Mouse (Mus musculus): ENCODE results near the gene Abca17.

Gene Abca17

DNA sequence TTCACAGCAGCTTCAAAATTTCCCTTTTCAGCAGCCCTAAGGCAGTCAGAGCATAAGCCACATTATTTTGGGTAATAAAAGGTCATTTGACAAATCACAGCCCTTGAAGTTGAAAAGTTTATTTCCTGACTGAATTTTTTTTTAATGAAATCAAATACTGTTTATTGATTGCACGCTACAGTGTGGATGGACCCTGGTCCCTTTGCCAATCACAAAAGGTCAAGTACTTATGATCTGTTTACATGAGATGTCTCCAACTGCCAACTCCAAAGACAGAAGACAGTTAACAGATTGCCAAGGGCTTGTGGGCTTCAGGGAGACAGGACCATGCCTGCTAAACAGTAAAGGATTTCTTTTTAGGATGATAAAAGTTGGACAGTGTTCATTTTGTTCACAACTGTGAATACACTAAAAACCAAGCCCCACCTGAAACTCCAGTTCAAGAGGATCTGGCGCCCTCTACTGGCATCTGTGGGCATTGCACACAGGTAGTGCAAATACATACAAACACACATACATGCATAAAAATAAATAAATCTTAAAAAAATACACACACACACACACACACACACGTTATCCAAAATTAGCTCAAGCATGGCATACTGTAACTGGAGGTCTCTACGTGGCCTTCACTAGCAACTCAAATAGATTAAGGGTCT is 107.4 kb downstream of the Abca17 start:
- peak; percentile 37 for DNase-seq (ENCODE audit: low spot score)

DNA sequence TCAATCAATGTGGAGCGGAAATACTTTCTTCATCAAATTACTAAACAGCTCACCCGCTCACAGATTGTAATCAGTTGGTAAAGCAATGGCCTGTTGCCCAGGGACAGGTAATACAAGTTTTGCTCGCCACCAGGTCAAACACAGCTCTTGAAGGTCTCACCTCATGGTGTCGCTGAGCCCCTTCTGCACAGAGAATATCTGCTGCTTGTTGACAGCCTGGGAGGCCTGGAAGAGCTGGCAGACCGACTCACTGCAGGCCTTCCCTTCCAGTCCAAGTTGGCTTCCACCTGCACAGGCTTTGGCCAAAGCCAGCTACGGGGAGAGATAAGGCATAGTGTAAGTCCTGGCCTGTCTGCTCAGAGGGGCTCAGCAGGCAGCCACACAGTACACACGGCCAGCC is 113.9 kb downstream of the Abca17 start:
- DNase-seq (ENCODE audit: low spot score): no peak

DNA sequence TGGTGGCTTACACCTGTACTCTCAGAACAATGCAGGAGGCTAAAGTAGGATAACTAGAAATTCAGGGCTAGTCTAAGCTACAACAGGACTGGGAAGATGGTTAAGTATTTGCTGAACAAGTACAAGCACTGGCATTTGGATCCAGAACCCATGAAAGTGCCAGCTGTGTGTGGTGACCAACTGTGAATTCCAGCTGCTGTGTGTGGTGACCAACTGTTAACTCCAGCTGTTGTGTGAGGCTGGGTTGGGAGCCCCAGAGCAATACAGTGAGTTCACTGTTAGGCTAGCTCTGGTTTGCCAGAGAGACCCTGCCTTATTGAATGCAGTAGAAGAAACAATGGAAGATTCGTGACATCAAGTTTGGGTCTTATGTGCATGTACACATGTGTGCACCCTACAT is 114.4 kb downstream of the Abca17 start:
- no peak for DNase-seq (ENCODE audit: low spot score)

DNA sequence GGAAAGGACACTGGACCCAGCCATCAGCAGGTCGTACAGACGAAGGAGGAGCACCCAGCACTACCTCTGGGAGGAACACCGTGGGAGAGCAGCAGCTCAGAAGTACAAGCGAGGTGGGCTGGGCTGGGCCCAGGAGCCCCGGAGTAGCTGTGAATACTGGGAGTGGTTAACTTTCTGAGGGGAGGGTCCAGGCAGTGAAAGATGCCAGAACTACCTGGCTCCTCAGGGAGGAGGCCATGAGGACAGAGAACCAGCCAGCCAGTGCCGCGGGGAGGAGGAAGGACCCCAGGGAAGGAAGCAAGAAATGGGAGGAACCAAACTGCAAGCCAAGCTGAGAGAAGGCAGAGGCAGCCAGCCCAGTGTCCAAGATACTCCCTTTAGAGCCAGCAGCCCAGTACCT is 122.9 kb downstream of the Abca17 start:
- DNase-seq (ENCODE audit: low spot score): no peak

DNA sequence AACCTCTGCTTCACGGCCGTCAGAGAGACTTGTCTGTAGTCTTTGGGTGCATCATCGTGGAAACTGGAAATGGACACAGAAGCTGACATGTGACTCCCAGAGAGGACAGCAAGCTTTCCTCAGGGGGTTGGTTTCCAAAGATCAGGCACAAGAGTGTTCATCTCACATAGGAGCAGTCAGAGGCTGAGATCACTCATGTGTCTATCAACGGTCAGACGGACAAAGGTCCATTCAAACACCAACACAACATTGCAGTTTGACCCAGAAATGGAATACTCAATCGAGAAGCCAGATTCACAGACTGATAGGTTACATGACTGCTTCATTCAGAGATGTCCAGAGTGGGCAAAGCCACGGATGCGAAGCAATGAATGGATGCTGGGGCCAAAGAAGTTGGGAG is 124.1 kb downstream of the Abca17 start:
- DNase-seq (ENCODE audit: low spot score): no peak

DNA sequence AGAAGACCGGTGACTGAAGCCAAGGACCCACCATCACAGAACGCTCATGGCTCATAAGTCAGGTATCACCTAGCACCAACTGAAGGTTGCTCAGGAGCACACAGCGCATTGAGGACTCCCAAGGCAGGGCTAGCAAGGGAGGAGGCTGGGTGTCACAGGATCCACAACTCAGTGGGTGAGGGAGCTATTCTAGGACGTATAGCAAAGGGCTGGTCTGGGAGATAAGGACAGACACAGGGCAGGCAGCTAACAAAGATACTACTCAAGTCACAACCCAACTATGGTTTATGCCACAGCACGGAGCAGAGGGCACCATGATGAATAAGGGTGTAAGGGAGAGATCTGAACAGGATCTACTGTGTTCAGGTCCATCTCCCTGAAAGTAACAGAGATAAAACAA is 125.0 kb downstream of the Abca17 start:
- DNase-seq (ENCODE audit: low spot score): no peak

DNA sequence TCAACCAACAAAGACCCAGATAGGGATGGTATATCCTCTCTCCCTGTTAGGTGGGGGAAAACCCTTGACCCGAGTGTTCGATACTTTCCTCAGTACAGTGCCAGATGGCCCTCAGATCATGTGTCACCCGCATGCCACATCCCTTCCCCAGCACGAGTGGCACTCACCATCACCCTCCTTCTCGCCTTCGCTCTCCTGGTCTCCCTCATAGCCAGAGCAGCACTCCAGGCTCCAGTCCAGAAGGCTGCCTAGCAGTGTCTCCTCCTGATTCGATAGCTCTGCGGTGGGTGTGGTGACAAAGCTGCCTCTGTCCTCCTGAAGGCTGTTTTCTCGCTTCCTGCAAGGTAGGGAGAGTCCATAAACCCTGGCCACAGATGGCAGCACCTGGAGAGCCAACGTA is 126.1 kb downstream of the Abca17 start:
- no peak for DNase-seq (ENCODE audit: low spot score)

DNA sequence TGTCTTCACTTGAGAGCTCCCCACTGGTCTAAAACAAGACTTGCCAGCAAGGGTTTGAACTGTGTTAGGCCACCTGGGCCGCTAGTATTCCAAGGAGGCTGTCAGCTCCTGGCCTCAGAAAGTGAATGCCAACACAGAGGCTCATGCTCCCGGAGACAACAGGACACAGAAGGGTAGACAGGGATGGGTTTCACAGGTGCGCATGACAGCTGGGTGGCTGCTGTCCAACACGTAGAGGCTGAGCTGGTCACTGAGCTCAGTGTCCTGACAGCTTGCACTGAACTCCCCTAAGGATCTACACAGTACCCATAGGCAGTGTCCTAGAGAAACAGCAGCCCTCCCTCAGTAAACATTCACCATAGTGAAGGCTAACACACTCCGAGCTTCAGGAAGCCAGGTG is 127.4 kb downstream of the Abca17 start:
- DNase-seq (ENCODE audit: low spot score): no peak

DNA sequence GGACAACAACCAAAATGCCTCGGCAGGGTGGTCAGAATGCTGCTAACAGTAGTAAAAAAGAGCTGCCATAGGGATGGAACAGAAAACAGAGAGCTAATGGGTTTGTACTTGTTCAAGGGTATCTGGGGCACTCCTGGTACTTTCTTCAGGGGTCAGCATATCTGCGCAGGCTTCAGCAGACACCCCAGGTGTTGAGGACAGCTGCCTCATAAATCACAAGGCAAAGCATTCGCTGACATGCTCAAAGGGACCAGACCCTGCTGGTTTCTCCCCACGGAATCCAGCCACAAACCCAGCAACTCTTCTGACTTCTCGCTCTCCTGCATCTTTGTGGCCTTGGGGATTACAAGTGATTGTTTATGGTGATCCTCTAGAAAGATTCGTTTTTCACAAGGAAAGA is 128.2 kb downstream of the Abca17 start:
- no peak for DNase-seq (ENCODE audit: low spot score)

DNA sequence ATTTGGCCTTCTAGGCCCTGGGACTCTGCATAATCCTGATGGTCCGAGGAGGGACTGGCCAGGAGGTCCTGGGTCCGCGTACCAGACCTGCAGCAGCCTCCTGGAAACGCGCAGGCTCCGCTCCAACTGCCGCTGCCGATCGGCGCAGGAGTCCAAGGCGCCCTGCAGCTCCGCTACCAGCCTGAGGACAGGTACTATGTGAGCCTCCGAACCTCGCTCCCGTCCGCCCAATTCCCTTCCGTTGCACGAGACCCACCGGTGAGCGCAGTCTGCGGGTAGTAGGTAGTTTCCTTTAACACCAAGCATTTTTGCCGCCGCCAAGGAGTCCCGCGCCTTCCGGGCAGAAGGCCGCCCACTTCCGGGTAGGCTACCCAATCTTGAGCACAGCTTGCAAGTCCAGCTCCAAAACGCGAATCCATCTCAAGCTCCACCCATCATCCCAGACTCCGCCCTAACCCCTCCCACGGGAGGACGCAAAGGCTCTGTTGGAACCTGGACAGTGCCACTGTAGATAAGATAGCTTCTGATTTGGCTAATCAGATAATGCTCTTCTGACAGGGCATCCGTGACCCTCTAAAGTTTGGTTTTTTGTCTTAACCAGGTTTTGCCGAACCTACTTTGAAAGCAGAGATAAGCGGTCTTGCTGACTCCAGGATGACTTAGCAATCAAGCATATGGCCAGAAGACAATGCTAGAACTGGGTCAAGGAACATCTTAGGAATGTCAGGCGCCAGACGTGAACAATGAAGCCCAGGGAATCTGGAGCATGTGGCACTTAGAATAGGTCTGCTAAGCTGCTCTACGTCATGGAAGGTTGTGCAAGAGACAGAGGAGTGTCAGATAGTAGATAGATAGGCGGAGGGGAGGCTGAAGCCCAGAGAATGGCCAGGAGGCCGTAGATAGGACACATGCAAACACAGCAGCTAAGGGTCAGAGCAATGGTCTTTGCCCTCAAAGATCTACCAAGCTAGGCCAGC is 130.1 kb downstream of the Abca17 start, which contains the start of gene Tedc2:
Gene Tedc2 (minus strand): TSS at position 417 of the 977 bp plus-strand sequence.
- peak; percentile 93 for DNase-seq (ENCODE audit: low spot score)

DNA sequence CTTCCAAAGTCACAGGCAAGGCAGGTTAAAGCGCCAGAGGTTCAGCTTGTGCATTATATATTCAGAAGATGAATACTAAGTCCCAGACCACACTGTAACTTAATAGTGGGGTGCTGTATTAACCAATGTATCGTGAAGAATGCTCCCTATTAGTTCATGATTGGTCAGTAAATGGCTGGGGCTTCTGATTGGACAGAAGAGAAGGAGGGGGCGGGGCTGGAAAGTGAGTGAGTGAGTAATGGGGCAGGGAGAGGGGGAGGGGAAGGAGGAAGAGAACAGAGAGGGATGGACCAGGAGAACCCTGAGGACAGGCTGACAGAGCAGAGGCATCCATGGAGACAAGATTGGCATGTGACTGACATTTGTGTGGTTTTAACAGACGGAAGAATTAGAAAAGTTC is 134.0 kb downstream of the Abca17 start:
- no peak for DNase-seq (ENCODE audit: low spot score)

Data from layer of hippocampus, adult 11-12 months (tissue).